Mouse (Mus musculus) heart, embryonic 10.5 days (tissue): Measurements from ENCODE around the gene Slc1a4. TPM values are rescaled to one million over a fixed set of nuclear protein-coding genes. Genes with fewer than 3 reads are reported as not detected.

Experiments used
- DNase-seq: peaks from one replicate; pipeline ENCODE4 v3.0.0-alpha.2; 2017; ENCODE audit warnings: low spot score
- H3K27ac ChIP-seq: fragments of 300-500 bp; sonication (generic); 2 replicates; pipeline ENCODE4 v1.5.1; 2016; ENCODE audit warnings: mild to moderate bottlenecking
- H3K27me3 ChIP-seq: fragments of 300-500 bp; sonication (generic); 2 replicates; pipeline ENCODE4 v1.6.1; 2016; ENCODE audit warnings: mild to moderate bottlenecking; ENCODE audit not compliant: poor library complexity, insufficient read depth, severe bottlenecking
- H3K36me3 ChIP-seq: fragments of 300-500 bp; sonication (generic); 2 replicates; pipeline ENCODE4 v1.6.1; 2016; ENCODE audit warnings: mild to moderate bottlenecking, moderate library complexity
- H3K4me1 ChIP-seq: fragments of 300-500 bp; sonication (generic); 2 replicates; pipeline ENCODE4 v1.6.1; 2016; ENCODE audit warnings: mild to moderate bottlenecking
- H3K4me3 ChIP-seq: fragments of 300-500 bp; sonication (generic); 2 replicates; pipeline ENCODE4 v1.5.1; 2016; ENCODE audit warnings: mild to moderate bottlenecking, moderate library complexity
- H3K9me3 ChIP-seq: fragments of 300-500 bp; sonication (generic); 2 replicates; pipeline ENCODE4 v1.6.1; 2016; ENCODE audit warnings: mild to moderate bottlenecking, moderate library complexity
- WGBS: fragments of 180-500 bp; shearing (Covaris S2); methylation state at CpG from one replicate; pipeline ENCODE4 v1.1.7; 2016; 5-methylcytosine and 5-hydroxymethylcytosine counted together
- polyA plus RNA-seq: library from polyadenylated mRNA; unstranded; fragments of >200 nt; fragmentation: Nextera tagmentation; extraction: Ambion mirVana; gene quantifications from 2 replicates; pipeline ENCODE4 v1.2.1, GENCODE M21; 2016

Gene Slc1a4
- polyA plus RNA-seq, 1 experiment from 2014 or later = 10.8 TPM

DNA sequence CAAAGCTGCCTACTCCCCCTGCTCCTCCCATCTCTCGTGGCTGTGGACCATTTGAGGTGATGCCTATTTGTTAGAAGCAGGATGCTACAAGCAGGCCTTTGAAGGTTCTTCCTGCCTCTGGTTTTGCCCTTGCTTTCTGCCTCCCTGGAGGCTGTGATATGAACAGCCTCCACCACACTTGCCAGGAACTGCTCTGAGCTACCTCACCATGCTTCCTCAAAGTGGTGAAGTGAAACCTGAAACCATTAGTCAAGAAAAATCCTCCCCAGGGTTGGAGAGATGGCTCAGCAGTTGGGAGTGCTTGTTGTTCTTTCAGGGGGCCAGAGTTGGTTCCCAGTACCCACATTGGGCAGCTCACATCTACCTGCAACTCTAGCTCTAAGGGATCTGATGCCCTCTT is 9.1 kb upstream of the Slc1a4 start:
- Histone ChIP-seq H3K4me1 (no peaks in the 10 kb centered on the region), H3K36me3 (no peaks in the 10 kb centered on the region), H3K4me3 (no peak overlapping the region), H3K27me3 (no peaks in the 10 kb centered on the region), H3K9me3 (no peaks in the 10 kb centered on the region), H3K27ac (no peak overlapping the region)
- 63% methylated on average over 1 of the region's 1 CpGs for WGBS
- no peak for DNase-seq

DNA sequence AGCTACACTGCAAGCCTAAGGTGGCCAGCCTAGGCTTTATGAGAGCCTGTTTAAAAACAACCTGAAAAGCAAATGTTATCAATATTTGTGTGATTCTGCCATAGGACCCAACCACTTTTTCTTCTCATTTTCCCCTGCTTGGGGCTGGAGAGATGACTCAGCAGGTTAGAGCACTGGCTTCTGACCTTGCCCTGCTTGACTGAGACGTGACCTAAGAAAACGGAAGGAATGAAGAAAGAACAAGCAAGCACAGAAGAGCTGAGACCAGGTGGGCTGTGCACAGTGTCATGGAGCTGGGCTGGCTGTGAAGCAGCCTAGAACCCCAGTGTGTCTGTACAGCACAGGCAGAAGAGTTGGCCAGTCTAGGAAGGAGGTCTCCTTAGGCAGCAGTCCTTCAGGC is 6.2 kb upstream of the Slc1a4 start:
- Histone ChIP-seq H3K27ac (no peak overlapping the region), H3K9me3 (no peaks in the 10 kb centered on the region), H3K4me1 (peaks cover 3% of the 10 kb centered on the region; the same call in 1 of the 2 replicates), H3K36me3 (no peaks in the 10 kb centered on the region), H3K4me3 (no peak overlapping the region), H3K27me3 (no peaks in the 10 kb centered on the region)
- WGBS = 75% methylated on average over 2 of the region's 2 CpGs
- DNase-seq = no peak

DNA sequence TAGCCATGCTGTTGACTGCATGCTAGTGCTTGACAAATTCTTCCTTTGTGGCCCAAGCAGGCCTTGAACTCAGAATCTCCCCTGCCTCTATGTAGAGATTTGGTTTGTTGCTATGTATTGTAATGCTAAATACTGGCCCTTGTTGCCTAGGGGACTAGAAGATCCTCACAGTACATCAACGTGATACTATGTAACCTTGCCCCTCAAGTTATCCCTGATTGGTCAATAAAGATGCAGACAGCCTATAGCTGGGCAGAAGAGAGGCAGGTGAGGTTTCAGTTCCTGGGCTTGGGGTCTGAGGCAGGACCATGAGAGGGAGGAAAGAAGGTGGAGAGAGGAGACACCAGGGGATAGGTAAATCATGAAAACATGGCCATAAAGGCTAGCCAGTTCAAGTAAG is 1.8 kb upstream of the Slc1a4 start:
- no peak for DNase-seq

GRCm38 (mm10) chr11:20331690-20332537 is 599 bp downstream of the Slc1a4 start:
- H3K27me3 ChIP-seq = peaks cover 24% of the 10 kb centered on the region; the same call in 1 of the 2 replicates
- peaks cover 14% of the 10 kb centered on the region; the same call in 1 of the 2 replicates for H3K4me1 ChIP-seq
- H3K9me3 ChIP-seq = no peaks in the 10 kb centered on the region
- peak overlapping the region; percentile 72 for H3K4me3 ChIP-seq
- H3K27ac ChIP-seq = peak overlapping the region; percentile 93
- WGBS = 2% methylated on average over 61 of the region's 61 CpGs
- peak; percentile 81 for DNase-seq
- no peaks in the 10 kb centered on the region for H3K36me3 ChIP-seq

More for the DNA sequence above, 1.8 kb upstream of the Slc1a4 start:
- H3K27me3 ChIP-seq = peaks cover 10% of the 10 kb centered on the region; the same call in 1 of the 2 replicates
- WGBS = 30% methylated on average over 1 of the region's 1 CpGs
- peaks cover 14% of the 10 kb centered on the region; the same call in 1 of the 2 replicates for H3K4me1 ChIP-seq
- no peaks in the 10 kb centered on the region for H3K9me3 ChIP-seq
- no peaks in the 10 kb centered on the region for H3K36me3 ChIP-seq
- H3K27ac ChIP-seq = no peak overlapping the region
- no peak overlapping the region for H3K4me3 ChIP-seq

- 61% methylated on average over 9 of the region's 9 CpGs for WGBS
- Histone ChIP-seq H3K27me3 (peaks cover 24% of the 10 kb centered on the region; the same call in 1 of the 2 replicates), H3K36me3 (no peaks in the 10 kb centered on the region), H3K27ac (0 out of 2 replicates have a peak overlapping the region, but pooled peaks have one; percentile 93), H3K4me1 (peaks cover 21% of the 10 kb centered on the region), H3K9me3 (no peaks in the 10 kb centered on the region), H3K4me3 (peak overlapping the region; percentile 72)
- DNase-seq = no peak
Observed at GRCm38 (mm10) chr11:20331027-20331689, 1.4 kb downstream of the Slc1a4 start.

DNA sequence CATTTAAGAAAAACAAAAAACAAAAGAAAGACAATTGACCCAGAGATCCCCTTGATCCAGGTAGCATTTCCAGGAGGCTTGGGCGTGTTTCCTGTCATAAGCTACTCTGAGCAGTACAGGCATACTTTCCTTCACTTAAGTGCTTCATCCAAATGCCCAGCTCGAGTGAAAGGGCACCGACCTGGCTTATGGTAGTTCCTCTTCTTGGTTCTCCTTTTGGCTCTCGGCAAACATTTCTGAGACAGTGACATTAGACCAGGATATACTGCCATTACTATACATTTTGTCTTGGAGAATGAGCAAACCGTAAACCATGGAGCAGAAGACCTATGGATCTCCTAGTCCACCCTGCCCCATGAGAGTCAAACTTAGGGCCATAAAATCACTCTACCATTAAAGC is 2.8 kb downstream of the Slc1a4 start:
- no peak overlapping the region for H3K27ac ChIP-seq
- H3K36me3 ChIP-seq = no peaks in the 10 kb centered on the region
- H3K27me3 ChIP-seq = peaks cover 24% of the 10 kb centered on the region; the same call in 1 of the 2 replicates
- no peak for DNase-seq
- H3K4me1 ChIP-seq = peaks cover 24% of the 10 kb centered on the region
- no peaks in the 10 kb centered on the region for H3K9me3 ChIP-seq
- 89% methylated on average over 5 of the region's 5 CpGs for WGBS
- no peak overlapping the region for H3K4me3 ChIP-seq

- H3K27ac ChIP-seq = no peak overlapping the region
- H3K4me1 ChIP-seq = peaks cover 22% of the 10 kb centered on the region
- H3K9me3 ChIP-seq = no peaks in the 10 kb centered on the region
- H3K27me3 ChIP-seq = peaks cover 28% of the 10 kb centered on the region; the same call in 1 of the 2 replicates
- no peaks in the 10 kb centered on the region for H3K36me3 ChIP-seq
- 86% methylated on average over 6 of the region's 6 CpGs for WGBS
- DNase-seq = no peak
- no peak overlapping the region for H3K4me3 ChIP-seq
Observed at GRCm38 (mm10) chr11:20328771-20329170, 3.7 kb downstream of the Slc1a4 start.

DNA sequence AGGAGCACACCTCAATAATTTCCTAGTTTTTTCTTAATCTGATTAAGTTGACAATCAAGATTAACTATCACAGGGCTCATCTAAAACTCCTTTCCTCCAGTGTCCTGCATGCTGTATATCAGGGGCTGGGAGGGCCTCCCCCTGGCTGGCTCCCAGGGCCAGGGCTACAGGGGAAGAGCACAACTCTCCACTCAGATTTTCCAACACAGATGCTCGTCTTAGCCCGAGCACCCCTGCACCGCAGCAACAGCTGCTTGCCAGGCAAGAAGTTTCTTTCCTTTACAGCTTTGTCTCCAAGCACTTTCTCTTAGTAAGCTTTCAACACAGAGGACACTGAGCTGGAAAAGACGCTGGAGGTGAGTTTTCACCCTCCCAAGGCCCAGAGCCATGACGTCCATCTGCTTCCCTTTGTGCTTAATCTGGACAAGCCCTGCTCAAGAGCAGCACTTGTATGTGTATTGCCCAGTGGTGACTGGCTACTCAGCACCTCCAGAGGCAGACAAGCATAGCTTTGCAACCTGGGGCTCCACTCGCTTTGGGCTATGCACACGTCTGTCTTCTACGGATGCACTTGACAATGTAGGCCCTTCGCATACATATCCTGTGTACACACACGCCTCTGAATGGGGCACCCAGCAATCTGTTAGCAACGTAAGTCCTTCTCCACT is 6.1 kb downstream of the Slc1a4 start:
- peaks cover 43% of the 10 kb centered on the region; the same call in 1 of the 2 replicates for H3K27me3 ChIP-seq
- no peak overlapping the region for H3K27ac ChIP-seq
- H3K9me3 ChIP-seq = no peaks in the 10 kb centered on the region
- DNase-seq = no peak
- 53% methylated on average over 11 of the region's 11 CpGs for WGBS
- no peaks in the 10 kb centered on the region for H3K36me3 ChIP-seq
- no peak overlapping the region for H3K4me3 ChIP-seq
- H3K4me1 ChIP-seq = peaks cover 10% of the 10 kb centered on the region

DNA sequence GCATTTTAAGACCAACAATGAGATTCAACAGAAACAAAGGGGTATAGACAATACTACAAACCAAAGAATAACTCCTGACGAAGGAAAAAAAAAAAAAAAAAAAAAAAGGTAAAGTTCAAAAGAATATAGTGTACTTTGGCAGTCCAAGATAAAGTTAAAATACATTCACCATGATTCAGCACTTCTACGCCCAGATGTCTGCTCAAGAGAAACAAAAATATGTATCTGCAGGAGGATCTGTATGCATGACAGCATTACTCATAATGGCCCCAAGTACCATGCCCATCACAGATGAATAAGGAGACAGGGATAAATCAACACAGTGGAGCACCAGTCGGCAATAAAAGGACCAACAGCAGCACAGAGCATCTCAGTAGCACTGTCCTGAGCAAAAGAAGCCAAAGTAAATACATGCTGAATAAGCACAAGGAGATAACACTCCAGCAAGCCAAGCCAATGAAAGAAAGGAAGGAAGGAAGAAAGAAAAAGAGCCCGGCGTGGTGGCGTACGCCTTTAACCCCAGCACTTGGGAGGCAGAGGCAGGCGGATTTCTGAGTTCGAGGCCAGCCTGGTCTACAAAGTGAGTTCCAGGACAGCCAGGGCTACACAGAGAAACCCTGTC is 7.3 kb downstream of the Slc1a4 start:
- WGBS = 81% methylated on average over 9 of the region's 9 CpGs
- Histone ChIP-seq H3K4me1 (peaks cover 10% of the 10 kb centered on the region), H3K36me3 (no peaks in the 10 kb centered on the region), H3K4me3 (no peak overlapping the region), H3K27me3 (peaks cover 41% of the 10 kb centered on the region; the same call in 1 of the 2 replicates), H3K9me3 (no peaks in the 10 kb centered on the region), H3K27ac (no peak overlapping the region)
- DNase-seq = no peak

GRCm38 (mm10) chr11:20324006-20324405 is 8.5 kb downstream of the Slc1a4 start:
- Histone ChIP-seq H3K36me3 (no peaks in the 10 kb centered on the region), H3K9me3 (no peaks in the 10 kb centered on the region), H3K27ac (no peak overlapping the region), H3K4me3 (no peak overlapping the region), H3K27me3 (peaks cover 30% of the 10 kb centered on the region; the same call in 1 of the 2 replicates), H3K4me1 (peaks cover 13% of the 10 kb centered on the region)
- 89% methylated on average over 3 of the region's 3 CpGs for whole genome bisulfite sequencing
- DNase-seq = no peak

GRCm38 (mm10) chr11:20322366-20322765 is 10.1 kb downstream of the Slc1a4 start:
- no peak for DNase-seq
- Histone ChIP-seq H3K4me3 (no peak overlapping the region), H3K36me3 (no peaks in the 10 kb centered on the region), H3K27ac (no peak overlapping the region), H3K9me3 (no peaks in the 10 kb centered on the region), H3K27me3 (peaks cover 19% of the 10 kb centered on the region; the same call in 1 of the 2 replicates), H3K4me1 (peaks cover 21% of the 10 kb centered on the region)
- WGBS = 77% methylated on average over 3 of the region's 3 CpGs

DNA sequence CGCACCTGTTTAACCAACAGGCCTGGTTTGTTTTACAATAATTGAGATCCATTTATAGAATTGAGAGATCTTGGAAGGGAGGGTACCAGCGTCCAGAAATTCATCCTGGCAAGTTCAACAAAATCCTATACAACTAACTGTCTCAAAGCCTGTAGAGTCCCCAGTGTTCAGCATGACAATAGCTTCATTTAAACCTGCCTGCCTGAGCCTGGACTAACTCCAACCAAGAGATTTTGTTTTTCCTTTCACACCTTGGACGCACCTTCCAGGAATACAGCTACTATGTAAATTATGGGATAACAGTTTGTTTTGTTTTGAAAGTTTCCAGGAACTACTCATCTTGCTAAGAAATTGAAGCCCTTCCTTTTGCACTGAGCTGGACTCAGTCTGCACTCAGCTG is 11.9 kb downstream of the Slc1a4 start:
- no peaks in the 10 kb centered on the region for H3K36me3 ChIP-seq
- 87% methylated on average over 3 of the region's 3 CpGs for WGBS
- H3K4me3 ChIP-seq = no peak overlapping the region
- H3K9me3 ChIP-seq = no peaks in the 10 kb centered on the region
- no peak overlapping the region for H3K27ac ChIP-seq
- peaks cover 19% of the 10 kb centered on the region; the same call in 1 of the 2 replicates for H3K27me3 ChIP-seq
- peaks cover 11% of the 10 kb centered on the region for H3K4me1 ChIP-seq
- no peak for DNase-seq
